Mouse (Mus musculus) thymus, postnatal 10 days (tissue): Measurements from ENCODE around the gene Lrp1.

Experiments used
- DNase-seq, 2 experiments: peaks; one replicate each; pipeline ENCODE4 v3.0.0; 2021; ENCODE audit warnings: low spot score in 2 of 2

Lrp1 gene

DNA sequence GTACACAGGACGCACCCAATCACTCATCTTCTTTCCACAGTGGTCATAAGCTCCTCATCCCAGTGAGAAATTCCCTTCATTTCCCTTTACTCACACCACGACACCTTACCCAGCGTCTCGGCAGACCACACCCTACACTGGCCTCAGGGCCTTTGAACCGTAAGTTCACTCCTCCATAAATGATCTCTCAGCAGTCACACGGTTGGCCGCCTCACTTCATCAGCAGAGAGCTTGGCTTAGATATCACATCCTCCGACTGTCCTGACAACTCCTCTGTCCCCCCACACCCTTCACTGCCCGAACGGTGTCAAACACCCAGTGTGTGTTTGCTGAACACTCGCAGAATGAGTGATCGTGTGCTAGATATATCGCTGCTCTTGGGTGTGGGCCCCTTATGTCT, 28.1 kb downstream of the Lrp1 start:
- no peak for DNase-seq

DNA sequence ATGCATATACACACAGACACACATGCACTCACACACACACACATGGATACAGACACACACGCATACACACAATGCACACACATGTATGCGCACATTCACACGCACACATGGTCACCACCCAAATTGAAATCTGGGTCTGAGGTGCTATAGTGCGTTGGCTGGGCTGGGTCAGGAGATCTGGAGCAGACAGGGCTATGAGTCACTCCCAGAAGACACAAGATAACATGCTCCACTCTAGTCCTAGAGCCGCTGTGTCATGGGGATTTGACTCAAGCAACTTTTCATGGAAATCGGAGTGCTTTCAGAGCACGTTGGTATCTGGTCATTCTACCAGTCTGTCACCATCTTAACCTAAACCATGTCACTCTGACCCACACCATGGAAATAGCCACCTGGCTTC, 28.5 kb downstream of the Lrp1 start:
- DNase-seq, result no peak

DNA sequence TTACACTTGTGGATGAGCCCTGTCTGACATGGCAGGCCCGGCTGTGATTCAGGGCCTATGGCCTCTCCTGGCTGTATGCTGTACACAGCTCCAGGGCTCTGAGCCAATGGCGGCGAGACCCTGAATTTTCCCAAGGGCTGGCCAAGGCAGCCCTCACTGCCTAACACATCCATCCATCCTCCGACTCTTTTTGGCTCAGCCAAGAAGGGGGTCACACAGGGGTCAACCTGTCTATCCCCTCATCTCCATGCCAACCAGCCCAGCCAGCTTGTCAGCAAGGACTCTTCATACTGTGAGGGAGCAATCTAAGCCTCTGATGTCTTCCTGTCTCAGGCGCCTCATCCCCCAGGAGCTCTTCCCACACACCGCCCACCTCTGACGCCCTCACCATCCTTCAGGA, 29.4 kb downstream of the Lrp1 start:
- no peak for DNase-seq

DNA sequence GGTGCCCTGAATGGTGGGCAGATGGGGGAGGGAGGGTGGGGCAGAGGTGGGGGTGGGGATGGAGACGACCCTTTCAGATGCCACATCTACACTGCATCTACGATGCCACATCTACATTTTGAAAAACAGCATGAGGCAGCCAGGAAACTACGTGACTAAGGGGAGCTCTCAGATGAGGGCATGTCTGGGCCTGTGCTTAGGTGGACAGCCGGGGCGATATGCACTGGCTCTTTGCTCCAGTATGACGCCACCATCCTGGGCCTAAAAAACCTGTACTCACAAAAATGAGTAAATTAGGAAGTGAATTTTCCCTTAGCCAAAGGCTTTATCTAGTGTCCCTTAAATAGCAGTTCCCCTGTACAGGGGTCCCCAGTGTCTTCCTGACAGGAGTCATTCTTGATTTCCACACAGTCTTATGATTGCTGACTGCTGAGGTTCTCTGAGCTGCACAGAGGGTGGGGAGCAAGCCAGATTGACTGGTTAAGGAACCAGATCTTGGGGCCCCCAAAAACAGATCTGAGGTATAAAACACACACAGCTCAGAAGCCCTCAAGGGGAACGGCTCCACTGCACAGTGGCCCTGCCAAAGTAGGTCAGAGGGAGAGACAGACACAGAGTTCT, 30.0 kb downstream of the Lrp1 start:
- no peak for DNase-seq

DNA sequence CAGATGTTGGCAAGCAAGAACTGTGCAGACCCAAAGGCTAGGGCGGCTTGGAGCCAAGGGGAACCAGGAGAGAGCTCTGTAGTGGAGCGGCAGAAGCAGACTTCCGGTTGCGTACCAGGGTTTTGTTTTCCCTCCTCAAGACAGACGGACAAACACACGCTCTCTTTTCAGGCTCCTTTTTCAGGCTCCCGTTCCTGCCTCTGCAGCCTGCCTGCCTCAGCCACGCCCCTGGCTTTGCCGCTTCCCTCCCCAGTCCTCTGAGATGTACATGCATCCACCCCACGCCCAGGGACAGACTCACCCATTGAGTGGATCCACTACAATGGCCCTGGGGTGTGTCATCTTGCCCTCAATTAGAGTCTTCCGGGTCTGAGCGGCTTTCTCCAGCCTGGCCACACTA, 30.7 kb downstream of the Lrp1 start:
- DNase-seq, result peak; percentile 24 to 39

DNA sequence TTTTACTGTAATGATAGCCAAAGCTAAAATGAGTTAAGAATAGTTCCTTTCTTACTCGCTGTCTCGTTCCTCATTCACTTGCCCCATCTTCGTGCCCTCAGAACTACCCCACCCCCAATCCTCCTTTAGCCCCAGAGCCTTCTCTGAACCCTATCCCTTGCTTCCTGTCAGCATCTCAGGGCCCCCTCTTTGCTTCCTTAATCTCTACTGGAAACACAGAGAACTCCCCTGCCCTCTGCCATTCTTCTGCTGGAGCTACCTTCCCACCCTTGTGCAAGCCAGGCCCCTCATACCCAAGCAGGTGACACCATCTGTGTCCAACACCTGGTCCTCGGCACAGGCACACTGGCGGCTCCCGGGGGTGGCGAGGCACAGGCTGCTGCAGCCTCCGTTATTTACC, 33.2 kb downstream of the Lrp1 start:
- no peak for DNase-seq

DNA sequence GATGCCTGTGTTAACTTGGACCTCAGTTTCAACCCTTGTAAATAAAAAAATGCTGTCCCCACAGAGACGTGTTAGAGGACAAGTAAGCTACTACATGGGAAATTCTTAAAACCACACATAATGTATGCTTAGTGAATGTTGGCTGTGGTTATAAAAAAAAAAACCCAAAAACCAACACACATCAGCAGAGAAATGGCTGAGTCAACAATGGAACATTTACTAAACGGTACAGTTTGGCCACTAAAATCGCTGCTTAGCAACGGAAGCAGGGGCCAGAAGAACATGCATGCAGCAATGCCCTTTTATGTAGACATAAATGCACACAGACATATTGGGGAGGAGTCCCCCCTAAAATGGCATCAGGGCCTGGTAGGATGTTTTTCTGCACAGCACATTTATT, 34.7 kb downstream of the Lrp1 start:
- no peak for DNase-seq

DNA sequence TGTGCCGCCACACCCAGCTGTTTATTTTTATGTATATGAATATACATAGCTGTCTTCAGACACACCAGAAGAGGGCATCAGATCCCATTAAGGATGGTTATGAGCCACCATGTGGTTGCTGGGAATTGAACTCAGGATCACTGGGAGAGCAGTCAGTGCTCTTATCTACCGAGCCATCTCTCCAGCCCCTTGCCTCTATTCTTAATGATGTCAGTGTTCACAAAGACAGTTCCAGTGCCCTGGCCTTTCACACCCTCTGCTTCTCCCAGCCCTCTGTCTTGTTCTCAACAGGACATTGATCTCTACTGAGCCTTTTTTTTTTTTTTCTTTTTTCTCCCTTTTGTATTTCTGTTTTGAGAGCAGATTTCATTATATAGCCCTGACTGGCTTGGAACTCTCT, 35.4 kb downstream of the Lrp1 start:
- no peak for DNase-seq

DNA sequence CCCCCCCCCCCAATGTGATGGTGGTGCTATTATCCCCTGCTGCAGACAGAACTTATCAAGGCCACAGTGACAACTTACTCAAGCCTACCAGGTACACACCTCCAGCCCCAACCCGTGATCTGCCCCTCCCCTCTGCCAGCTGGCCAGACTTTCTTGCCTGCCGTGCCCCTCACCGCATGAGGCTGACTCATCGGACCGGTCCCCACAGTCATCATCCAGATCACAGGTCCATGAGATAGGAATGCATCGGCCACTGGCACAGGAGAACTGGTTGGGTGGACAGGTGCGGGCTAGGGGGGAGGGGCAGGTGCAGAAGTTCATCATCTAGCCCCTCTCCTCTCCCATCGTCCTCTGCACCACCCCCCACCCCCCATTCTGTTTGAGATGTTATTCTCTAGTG, 37.3 kb downstream of the Lrp1 start:
- no peak for DNase-seq

DNA sequence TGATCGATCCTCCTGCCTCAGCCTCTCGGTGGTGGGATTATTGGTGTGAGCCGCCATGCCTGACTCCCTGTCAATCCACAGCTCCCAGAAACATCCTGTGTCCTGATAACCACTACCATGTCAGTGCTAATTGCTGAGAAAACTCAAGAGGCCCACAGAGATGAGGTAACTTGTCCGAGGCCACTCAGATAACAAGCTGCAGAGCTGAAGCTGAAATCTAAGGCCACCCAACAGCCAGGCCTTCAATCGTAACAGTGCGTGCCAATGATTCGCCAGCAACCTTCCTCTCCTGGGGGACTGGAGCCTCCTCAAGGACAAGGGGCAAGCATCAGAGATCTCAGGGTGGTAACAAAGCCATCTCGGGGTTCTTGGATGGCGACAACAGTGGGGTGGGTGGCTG, 39.7 kb downstream of the Lrp1 start:
- DNase-seq, result no peak

DNA sequence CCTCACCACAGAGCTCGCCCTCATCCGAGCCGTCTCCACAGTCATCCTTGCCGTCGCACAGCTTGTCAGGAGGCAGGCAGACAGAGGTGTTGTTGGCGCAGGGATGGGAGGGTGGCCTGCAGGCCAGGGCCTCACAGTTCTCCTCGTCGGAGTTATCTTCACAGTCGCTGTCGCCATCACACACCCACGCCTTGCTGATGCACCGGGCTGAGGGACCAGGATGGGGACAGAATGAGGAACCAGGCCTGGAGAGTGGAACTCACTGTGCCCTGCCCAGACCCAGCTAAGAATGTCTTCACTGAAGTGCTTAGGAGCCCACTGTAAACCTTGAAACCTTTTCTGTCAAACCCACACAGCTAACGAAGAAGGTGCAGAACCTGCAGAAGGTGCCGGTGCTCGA, 43.0 kb downstream of the Lrp1 start:
- DNase-seq, result no peak

DNA sequence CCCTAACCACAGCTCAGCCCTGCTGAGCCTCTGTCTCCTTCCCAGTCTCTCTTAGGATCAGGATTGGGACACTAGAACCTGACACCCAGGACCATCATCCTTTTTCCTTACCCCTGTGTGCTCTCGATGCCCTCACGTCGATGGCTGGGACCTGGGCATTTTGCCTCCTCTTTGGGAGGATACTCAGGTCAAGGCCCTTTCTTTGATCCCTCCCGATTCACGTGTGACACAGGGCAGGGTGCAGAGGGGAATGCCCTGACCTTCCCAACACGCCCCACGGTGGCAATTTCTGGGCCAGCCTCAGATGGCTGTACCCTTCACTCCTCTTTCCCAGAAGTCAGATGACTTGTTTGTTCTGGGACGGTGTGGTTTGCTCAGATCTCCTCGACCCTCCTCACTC, 43.8 kb downstream of the Lrp1 start:
- DNase-seq, result no peak

DNA sequence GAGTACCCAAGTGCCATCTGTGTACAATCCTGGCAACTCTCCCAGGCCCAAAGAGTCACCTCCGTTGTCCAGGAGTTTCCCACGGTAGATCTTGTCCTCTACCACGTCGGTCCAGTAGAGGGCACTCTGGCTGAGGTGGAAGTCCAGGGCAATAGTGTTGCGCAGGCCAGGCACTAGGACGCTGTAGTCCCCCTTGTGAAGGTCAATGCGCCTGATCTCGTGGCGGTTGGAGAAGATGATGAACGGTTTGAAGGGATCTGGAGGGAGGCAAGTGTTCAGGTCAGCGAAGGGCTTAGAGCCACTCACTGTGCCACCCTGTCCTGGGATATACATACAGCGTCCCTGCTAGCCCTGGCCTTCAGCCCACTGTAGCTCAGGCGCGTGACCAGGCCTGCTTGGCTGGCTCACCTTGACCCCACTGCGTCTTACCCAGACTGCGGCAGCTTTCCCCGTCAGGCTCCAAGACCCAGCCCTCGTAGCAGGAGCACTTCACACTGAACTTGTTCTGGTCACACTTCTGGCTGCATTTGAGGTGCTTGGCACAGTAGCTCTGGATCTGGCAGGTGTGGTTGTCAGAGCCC, 44.5 kb downstream of the Lrp1 start:
- DNase-seq, result peak in 1 of 2 experiments; percentile 47

DNA sequence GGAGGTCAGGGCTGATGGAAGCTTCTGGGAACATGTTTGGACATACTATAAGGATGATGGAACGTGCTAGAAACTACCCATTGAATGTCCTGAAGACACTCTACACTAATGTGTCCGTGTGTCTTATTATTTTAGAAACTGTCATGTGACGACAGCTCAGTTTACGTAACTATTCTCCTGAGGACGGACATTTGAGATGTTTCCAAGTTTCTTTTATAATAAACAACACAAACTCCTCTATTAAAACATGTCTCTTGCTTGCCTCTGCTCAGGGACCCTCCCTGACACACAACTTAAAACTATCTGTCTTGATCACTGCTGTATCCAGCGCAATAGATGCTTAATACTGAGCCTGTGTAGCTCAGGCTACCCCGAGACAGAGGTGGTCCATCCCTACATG, 45.2 kb downstream of the Lrp1 start:
- no peak for DNase-seq

DNA sequence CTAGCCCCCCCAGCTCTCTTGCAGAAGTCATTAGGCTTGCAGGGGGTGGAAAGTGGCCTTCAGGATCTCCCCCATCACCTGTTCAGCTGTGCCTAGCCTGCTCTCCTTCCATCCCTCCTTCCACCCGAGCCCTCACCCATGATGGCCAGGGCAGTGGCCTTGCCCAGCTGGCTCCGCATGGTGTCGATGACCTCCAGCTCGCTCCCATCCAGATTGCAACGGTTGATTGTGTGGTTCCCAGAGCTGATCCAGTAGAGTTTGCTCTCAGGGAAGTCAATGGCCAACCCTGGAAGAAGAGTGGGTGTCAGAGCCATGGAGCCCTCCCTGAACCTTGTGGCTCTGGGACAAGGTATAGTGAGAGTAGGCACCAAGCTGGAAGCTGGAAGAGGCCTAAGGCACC, 48.7 kb downstream of the Lrp1 start:
- no peak for DNase-seq

DNA sequence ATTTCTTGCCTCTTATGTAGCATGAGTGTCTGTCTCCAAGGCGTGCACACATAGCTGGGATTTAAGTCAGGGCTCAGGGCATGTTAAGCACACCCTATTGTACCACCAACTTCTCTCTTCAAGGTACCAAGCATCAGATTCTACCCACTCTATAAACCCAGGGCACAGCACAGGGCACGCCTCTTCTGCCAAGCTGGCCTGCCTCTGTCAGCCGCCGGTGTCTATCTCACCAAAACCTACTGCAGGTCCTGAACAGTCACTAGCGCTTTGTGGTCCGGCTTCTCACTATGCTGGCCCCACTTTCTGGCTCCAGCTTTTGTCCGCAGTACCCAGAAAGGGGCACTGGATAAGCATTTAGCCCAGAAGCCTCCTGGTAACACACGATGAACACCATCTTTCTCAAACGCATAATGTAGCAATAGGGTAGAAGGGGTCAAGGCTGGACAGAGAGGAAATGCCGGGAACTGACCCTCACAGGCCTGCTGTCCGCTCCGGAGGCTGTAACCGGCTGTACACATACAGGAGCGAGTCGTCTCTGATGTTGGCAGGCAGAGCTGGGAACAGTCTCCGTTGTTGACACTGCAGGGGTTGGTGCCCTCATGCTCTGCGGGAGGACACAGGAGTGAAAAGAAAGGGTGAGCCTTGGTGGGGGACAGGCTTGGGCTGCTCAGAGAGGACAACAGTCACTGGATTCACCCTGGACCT, 49.9 kb downstream of the Lrp1 start:
- no peak for DNase-seq

DNA sequence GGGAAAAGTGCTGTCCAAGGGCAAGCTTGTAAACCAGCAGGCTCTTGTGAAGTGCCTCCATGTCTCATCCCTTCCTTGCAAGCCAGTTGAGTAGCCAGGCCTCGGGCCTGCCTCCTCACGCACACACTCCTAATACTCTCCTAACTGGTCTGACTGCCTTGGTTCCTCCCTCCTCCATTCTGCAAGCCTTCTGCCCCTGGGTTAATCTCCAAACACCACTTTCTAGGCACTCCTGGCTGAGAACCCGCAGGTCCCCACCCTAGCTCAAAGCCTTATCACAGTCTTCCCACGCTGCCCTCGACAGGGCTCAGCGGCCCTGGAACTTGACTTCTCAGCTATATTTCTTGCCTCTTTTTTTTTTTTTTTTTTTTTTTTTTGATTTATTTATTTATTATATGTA, 50.6 kb downstream of the Lrp1 start:
- DNase-seq, result no peak

DNA sequence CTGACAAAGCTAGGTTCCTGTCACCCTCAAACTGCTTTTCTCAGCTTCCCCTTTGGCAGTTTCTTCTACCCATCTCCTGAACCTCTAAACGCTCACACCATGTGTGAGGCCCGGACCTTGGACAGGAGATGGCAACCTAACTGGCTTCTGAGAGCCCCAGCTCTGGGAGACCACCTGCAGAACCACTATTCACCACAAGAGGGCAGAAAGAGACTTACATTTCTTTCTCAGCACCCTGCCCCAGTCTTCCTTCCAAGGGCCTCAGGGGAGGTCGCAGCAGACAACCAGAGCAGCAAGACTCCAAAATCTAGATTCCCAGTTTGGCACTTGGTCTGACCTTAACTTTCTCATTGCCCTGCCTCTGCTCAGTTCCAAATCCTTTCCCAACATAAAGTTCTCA, 51.5 kb downstream of the Lrp1 start:
- peak; percentile 61 to 85 for DNase-seq

DNA sequence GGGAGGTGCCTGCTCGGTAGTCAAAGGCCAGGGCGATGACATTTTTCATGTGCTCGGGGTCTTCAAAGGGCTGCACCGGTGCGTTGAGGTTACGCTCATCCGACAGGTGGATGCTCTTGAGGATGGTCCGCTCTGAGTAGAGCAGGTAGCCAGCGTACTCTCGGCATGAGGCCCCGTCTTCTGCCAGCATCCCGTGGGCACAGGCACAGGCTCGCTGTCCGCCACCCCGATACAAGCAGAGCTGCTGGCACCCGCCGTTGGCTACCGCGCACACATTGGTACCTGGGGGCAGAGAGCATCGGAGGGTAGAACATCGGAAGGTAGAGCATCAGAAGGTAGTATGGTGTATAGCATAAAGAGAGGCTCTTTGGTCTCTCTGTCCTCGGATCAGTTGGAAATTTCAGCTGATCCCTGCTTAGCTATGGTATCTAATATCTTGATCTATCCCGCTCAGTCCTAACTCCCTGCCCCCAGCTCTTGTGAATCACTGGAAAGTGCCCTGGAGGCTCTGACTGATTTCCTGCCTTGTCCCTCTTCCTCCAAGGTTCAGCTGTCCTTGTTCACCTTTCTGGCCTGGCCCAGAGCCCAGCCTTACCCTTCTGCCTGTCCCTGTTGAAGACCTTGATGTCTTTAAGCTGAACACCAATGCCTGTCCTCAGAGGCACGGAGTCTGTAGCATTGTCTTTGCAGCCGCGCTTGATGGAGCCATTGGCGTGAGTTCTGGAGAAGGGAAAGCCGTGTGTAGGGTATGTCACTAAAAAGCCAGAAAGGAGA, 54.2 kb downstream of the Lrp1 start:
- no peak for DNase-seq

DNA sequence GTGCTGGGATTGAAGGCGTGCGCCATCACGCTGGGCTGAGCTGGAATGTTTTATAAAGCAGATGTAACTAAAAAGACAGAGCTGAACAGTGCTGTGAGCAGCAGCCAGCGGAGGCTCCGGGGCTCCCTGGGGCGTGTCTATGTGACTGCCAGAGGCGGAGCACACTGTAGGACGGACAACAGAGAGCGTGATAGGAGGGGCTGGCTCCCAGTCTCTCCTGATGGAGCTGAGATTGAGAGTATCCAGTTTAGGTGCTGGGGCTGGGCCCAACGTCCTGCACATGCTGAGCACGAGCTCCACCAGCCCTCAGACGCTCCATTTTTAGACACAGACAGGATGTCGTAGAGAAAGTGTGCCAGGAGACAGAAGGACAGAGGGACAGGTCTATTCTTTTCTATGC, 56.6 kb downstream of the Lrp1 start:
- DNase-seq, result no peak

DNA sequence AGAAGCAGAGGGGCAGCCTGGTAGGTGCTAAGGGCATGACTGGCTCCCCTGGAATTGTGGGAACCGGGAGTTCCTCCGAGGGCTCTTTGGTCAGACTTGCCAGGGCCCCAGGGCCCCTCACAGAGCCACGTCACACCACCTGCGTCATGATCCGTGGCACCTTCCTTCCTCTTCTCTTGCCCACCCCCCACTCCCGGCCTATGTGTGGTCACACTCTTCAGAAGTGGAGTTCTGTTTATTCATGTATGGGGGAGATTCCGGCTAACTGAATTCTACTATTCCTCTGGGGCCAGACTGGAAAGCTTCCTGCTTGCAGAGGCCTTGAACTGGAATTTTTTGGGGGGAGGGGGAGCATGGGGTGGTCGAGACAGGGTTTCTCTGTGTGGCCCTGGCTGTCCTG, 57.1 kb downstream of the Lrp1 start:
- no peak for DNase-seq

DNA sequence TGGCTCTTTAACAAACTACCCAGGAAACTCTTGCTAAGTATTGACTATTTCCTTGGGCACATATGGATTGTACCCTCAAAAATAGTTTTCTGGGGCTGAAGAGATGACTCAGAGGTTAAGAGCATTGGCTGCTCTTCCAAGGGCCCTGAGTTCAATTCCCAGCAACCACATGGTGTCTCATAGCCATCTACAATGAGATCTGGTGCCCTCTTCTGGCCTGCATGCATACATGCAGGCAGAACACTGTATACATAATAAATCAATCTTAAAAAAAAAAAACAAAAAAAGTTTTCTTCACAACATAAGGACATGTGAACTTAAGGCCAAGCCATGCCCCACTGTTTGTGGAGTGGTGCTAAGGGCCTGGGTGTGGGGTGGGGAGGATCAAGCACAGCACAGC, 59.8 kb downstream of the Lrp1 start:
- no peak for DNase-seq

DNA sequence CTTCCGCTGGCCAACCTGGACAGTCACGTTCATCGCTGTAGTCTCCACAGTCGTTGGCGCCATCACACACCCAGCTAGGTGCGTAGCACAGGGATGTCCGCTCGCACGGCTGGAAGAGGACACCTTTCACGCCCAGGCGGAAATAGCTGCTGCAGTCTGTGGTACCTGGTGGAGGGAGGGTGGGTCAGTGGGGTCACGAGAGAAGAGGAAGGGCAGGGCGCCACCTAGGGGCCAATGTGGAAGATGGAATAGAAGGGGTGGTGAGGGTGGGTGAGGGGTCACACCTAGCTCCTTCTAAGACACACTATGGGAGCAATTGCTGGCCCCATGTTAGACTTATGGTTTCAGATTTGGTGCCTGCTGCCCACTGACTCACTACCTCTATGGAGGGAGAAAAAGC, 63.6 kb downstream of the Lrp1 start:
- peak in 1 of 2 experiments; percentile 37 for DNase-seq
